In the genomic region with DNA sequence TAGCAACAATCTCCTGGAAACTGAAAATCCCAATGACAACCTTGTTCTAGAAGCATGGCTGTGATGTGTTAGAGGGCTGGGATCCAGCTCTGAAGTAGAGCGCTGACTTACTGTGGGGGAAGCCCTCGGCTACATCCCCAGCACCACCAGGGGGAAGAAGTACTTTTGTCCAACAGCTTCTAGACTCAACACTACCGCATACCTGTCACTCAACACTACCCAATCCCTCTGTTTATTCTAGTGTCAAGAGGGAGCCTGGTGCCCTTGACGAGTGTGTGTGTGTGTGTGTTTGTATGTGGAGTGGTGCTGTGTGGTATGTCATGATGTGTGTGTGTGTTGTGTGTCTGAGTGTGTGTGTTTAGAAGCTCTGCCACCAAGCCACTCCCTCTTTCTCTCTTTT, we compare ENCODE assay signal across 25 mouse cellular contexts. TPM values are rescaled to one million over a fixed set of nuclear protein-coding genes. Genes with fewer than 3 reads are reported as not detected.
DNase-seq lines count a peak whose midpoint lies in the region; ATAC-seq and TF ChIP-seq lines count a peak whose summit lies in the region.
"Had no signal": no experiment of that assay in that cellular context is flagged by ENCODE, and none has a peak within 500 bp of the region (broad histone marks: within the 10 kb centered on the region; RNA-seq: fewer than 3 reads in every experiment).

No protein-coding gene starts in this region.

- H3K9me3 ChIP-seq in liver, postnatal 0 days (ENCODE audit: low read length): no peaks in the 10 kb centered on the region
- no peaks in the 10 kb centered on the region for H3K9me3 ChIP-seq in hindbrain, embryonic 11.5 days (ENCODE audit: control insufficient read depth, low read length)
- H3K9me3 ChIP-seq: hindbrain, embryonic 15.5 days; intestine, embryonic 15.5 days; limb, embryonic 15.5 days; stomach, embryonic 15.5 days had no signal

- H3K36me3 ChIP-seq in liver, postnatal 0 days (replicated peaks; ENCODE audit: insufficient read depth, low read length): peaks cover 27% of the 10 kb centered on the region
- H3K36me3 ChIP-seq in hindbrain, embryonic 11.5 days (ENCODE audit: control insufficient read depth, insufficient read depth, low read length): no peaks in the 10 kb centered on the region
- H3K36me3 ChIP-seq: forebrain, embryonic 10.5 days; hindbrain, embryonic 15.5 days; stomach, embryonic 15.5 days had no signal

- intact Hi-C loops in heart, postnatal 10 days (cut with DNase I): no loop called here

- no peak overlapping the region for H3K4me3 ChIP-seq in layer of hippocampus, adult 2 months
- H3K4me3 ChIP-seq in liver, postnatal 0 days (ENCODE audit: low read depth, low read length): no peak overlapping the region
- H3K4me3 ChIP-seq in hindbrain, embryonic 11.5 days (ENCODE audit: low read depth, low read length): no peak overlapping the region
- H3K4me3 ChIP-seq: forebrain, embryonic 10.5 days; hindbrain, embryonic 15.5 days; intestine, embryonic 15.5 days; limb, embryonic 15.5 days; stomach, embryonic 15.5 days had no signal

- H3K4me1 ChIP-seq in liver, postnatal 0 days (ENCODE audit: insufficient read depth): peaks cover 22% of the 10 kb centered on the region
- H3K4me1 ChIP-seq in hindbrain, embryonic 11.5 days (replicated peaks; ENCODE audit: control insufficient read depth, insufficient read depth, low read length): no peaks in the 10 kb centered on the region
- H3K4me1 ChIP-seq: hindbrain, embryonic 15.5 days; intestine, embryonic 15.5 days; limb, embryonic 15.5 days; stomach, embryonic 15.5 days had no signal

- TF ChIP-seq CTCF in layer of hippocampus, adult 2 months (conservative IDR thresholded peaks at IDR 0.05): peak; percentile 35
- no peak; the same call in 1 of the 2 replicates for TF ChIP-seq CTCF in liver, postnatal 0 days (IDR thresholded peaks at IDR 0.05; ENCODE audit: low read depth)

- 0 out of 2 replicates have a peak overlapping the region, but pooled peaks have one; percentile 18 for H3K27ac ChIP-seq in layer of hippocampus, adult 2 months
- 0 out of 2 replicates have a peak overlapping the region, but pooled peaks have one; percentile 83 for H3K27ac ChIP-seq in liver, postnatal 0 days (ENCODE audit: low read depth)
- H3K27ac ChIP-seq in hindbrain, embryonic 11.5 days (ENCODE audit: low read depth, low read length): no peak overlapping the region
- H3K27ac ChIP-seq: forebrain, embryonic 10.5 days; hindbrain, embryonic 15.5 days; intestine, embryonic 15.5 days; limb, embryonic 15.5 days; stomach, embryonic 15.5 days had no signal

- no peak for ATAC-seq in liver, postnatal 0 days
- no peak for ATAC-seq in hindbrain, embryonic 11.5 days (ENCODE audit: low FRiP score)
- ATAC-seq: forebrain, postnatal 0 days; midbrain, embryonic 16.5 days had no signal

- no peak overlapping the region for H3K4me2 ChIP-seq in liver, postnatal 0 days (ENCODE audit: low read depth, low read length)
- no peak overlapping the region for H3K4me2 ChIP-seq in hindbrain, embryonic 11.5 days (replicated peaks; ENCODE audit: low read depth, low read length)
- H3K4me2 ChIP-seq: hindbrain, embryonic 15.5 days; intestine, embryonic 15.5 days; limb, embryonic 15.5 days; stomach, embryonic 15.5 days had no signal

- WGBS in liver, postnatal 0 days (ENCODE audit: insufficient replicate concordance): 74% methylated on average over 4 of the region's 4 CpGs
- 63% methylated on average over 4 of the region's 4 CpGs for WGBS in hindbrain, embryonic 11.5 days

- peak; percentile 16 for DNase-seq in embryo, embryonic 10 days (ENCODE audit: low spot score)
- no peak for DNase-seq in embryo, embryonic 9.5 days (ENCODE audit: extremely low spot score)
- DNase-seq in layer of hippocampus, adult 2 months (ENCODE audit: low spot score in 2 of 2): no peak
- DNase-seq in layer of hippocampus, adult 9-10 months (ENCODE audit: low spot score): no peak
- peak; percentile 44 to 53 for DNase-seq in heart, postnatal 10 days
- DNase-seq in liver, postnatal 0 days: no peak
- no peak for DNase-seq in hindbrain, embryonic 11.5 days (ENCODE audit: low spot score)
- DNase-seq in c-Kit-positive CD71-positive TER-119-positive erythroid progenitor cells, embryonic 14.5 days (ENCODE audit: low spot score): no peak
- DNase-seq: adrenal gland, postnatal 10 days; cerebellum, postnatal 10 days; forebrain, postnatal 0 days; gastrocnemius, postnatal 36 days; right cerebral cortex, postnatal 14 days; thymus, adult 2 months had no signal

- no peaks in the 10 kb centered on the region for H3K27me3 ChIP-seq in liver, postnatal 0 days (ENCODE audit: insufficient read depth, low read length)
- no peaks in the 10 kb centered on the region for H3K27me3 ChIP-seq in hindbrain, embryonic 11.5 days (ENCODE audit: control insufficient read depth, insufficient read depth, low read length)
- H3K27me3 ChIP-seq: hindbrain, embryonic 15.5 days; intestine, embryonic 15.5 days; limb, embryonic 15.5 days; stomach, embryonic 15.5 days had no signal

- no peak overlapping the region for H3K9ac ChIP-seq in liver, postnatal 0 days (replicated peaks)
- no peak overlapping the region for H3K9ac ChIP-seq in hindbrain, embryonic 11.5 days (ENCODE audit: low read depth, low read length)
- H3K9ac ChIP-seq: forebrain, postnatal 0 days; hindbrain, embryonic 15.5 days; intestine, embryonic 15.5 days; limb, embryonic 15.5 days; stomach, embryonic 15.5 days had no signal

- no peak for TF ChIP-seq EP300 in liver, postnatal 0 days (IDR thresholded peaks at IDR 0.05; ENCODE audit: low read depth)

RNA-seq across cellular contexts. Expression of a gene that starts 39.4 kb away (rescaled TPM):
- total RNA-seq in layer of hippocampus, adult 2 months (2021): not detected
- total RNA-seq in heart, postnatal 10 days (2021): under 1 TPM in 1 of 2 experiments, not detected in 1; 0.25 TPM
- 0.11 and 0.13 TPM in 2 replicates for polyA plus RNA-seq in liver, postnatal 0 days (2015; fragmentation: Nextera tagmentation; extraction: Ambion mirVana)
- not detected in 2 replicates for polyA plus RNA-seq in hindbrain, embryonic 11.5 days (2014; fragmentation: Nextera tagmentation; extraction: Ambion mirVana)
- total RNA-seq: adrenal gland, postnatal 10 days; forebrain, postnatal 0 days; gastrocnemius, postnatal 36 days; layer of hippocampus, postnatal 25 days; left cerebral cortex, postnatal 36 days; neutrophil, adult 5-6 weeks had no signal
- polyA plus RNA-seq: forebrain, embryonic 10.5 days; heart, embryonic 16.5 days; hindbrain, embryonic 15.5 days; intestine, embryonic 15.5 days; kidney, embryonic 16.5 days; limb, embryonic 15.5 days; midbrain, embryonic 16.5 days; stomach, embryonic 15.5 days had no signal

RNA-seq across cellular contexts. Expression of a gene that starts 40.3 kb away (rescaled TPM):
- 100 to 1,000 TPM; 161 to 166 TPM for total RNA-seq in layer of hippocampus, adult 2 months (2021)
- total RNA-seq in heart, postnatal 10 days (2021): 1 to 10 TPM; 5.6 to 7.5 TPM
- 15.4 and 17.1 TPM in 2 replicates for polyA plus RNA-seq in liver, postnatal 0 days (2015; fragmentation: Nextera tagmentation; extraction: Ambion mirVana)
- polyA plus RNA-seq in hindbrain, embryonic 11.5 days (2014; fragmentation: Nextera tagmentation; extraction: Ambion mirVana): 32.5 and 34.2 TPM in 2 replicates

RNA-seq across cellular contexts. Expression of a gene that starts 40.3 kb away (rescaled TPM):
- total RNA-seq in layer of hippocampus, adult 2 months (2021): 10 to 100 TPM; 74.1 to 79.1 TPM
- total RNA-seq in heart, postnatal 10 days (2021): 10 to 100 TPM; 58.5 to 59.0 TPM
- polyA plus RNA-seq in liver, postnatal 0 days (2015; fragmentation: Nextera tagmentation; extraction: Ambion mirVana): 94.2 and 108 TPM in 2 replicates
- 2.6 and 4.1 TPM in 2 replicates for polyA plus RNA-seq in hindbrain, embryonic 11.5 days (2014; fragmentation: Nextera tagmentation; extraction: Ambion mirVana)

Comparison
In these comparisons a context has a peak if more than half of its experiments do, and no peak if none do; other contexts are left out.
1. DNase-seq: peak in embryo, embryonic 10 days (single experiment) and heart, postnatal 10 days (2 of 2); none in embryo, embryonic 9.5 days (single experiment), layer of hippocampus, adult 2 months (0 of 2), layer of hippocampus, adult 9-10 months (single experiment), liver, postnatal 0 days (single experiment), hindbrain, embryonic 11.5 days (single experiment) and c-Kit-positive CD71-positive TER-119-positive erythroid progenitor cells, embryonic 14.5 days (single experiment).
2. RNA of a gene that starts 40.3 kb away (total RNA-seq): 161 to 166 TPM in layer of hippocampus, adult 2 months; 5.6 to 7.5 TPM in heart, postnatal 10 days; every median in the first group is over 10 times any median in the second.